Mouse (Mus musculus) gastrocnemius, postnatal 14 days (tissue): ENCODE data around the gene Kirrel2. TPM values are rescaled to one million over a fixed set of nuclear protein-coding genes. Genes with fewer than 3 reads are reported as not detected.

Experiments
- DNase-seq: peaks from one replicate; pipeline ENCODE4 v3.0.0; 2021; ENCODE audit warnings: mixed read lengths
- intact Hi-C: fragments of 180-260 bp; cut with DNase I; formaldehyde crosslinking; loops from one replicate; pipeline ENCODE4 v1.15.1; 2025; ENCODE audit warnings: low total_unique reads
- total RNA-seq, 2 experiments: library from RNA; stranded (reverse); gene quantifications; 2 replicates each; pipeline ENCODE4 v1.2.3; 2021

Kirrel2 gene
- total RNA-seq, 2 experiments from 2014 or later, result not detected

- intact Hi-C loops, result no loop called here
- peak; percentile 38 for DNase-seq
These were observed 36.2 kb downstream of the Kirrel2 start, which contains the start of gene Nfkbid for GRCm38 (mm10) chr7:30421175-30421889. TSS of gene Nfkbid (plus strand) at chr7:30421732.

DNA sequence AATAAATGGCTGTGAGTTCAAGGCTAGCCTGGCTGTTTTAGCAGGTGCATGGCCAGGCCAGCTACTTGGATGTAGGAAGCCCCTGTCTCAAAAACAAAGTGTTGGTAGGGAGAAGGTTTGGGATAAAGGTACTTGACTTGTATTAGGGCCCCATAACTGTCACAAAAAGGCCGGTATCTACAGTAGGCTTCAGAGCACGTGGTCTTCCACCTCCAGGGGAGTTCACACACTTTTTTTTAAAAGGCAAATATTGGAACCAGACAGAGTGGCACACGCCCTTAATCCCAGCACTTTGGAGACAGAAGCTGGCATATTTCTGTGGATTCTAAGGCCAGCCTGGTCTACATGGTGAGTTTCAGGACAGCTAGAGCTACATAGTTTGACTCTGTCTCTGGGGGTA lies 36.8 kb downstream of the Kirrel2 start:
- intact Hi-C loops, result no loop called here
- DNase-seq, result no peak

GRCm38 (mm10) chr7:30419561-30420499 lies 37.7 kb downstream of the Kirrel2 start, which contains the start of gene Hcst:
TSS of gene Hcst (minus strand) at chr7:30419854.
- no peak for DNase-seq
- intact Hi-C loops, result no loop called here

DNA sequence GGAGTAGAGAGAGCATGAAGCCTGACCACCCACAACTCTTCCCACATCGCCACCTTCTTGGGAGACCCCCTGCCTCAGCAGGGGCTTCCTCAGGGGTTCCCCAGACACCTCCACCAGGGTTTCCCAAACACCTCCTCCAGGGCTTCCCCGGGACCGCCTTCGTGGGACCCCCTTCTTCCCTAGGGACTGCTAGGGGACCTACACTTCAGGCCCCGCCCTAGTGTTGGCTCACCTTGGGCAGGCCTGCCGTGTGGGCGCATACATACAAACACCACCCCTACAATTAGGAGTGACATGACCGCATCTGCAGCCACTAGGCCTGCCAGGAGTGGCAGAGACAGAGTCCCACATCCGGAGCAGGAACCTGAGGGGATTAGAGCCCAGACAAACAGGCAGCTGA lies 39.6 kb downstream of the Kirrel2 start:
- DNase-seq, result no peak
- intact Hi-C loops, result no loop called here

DNA sequence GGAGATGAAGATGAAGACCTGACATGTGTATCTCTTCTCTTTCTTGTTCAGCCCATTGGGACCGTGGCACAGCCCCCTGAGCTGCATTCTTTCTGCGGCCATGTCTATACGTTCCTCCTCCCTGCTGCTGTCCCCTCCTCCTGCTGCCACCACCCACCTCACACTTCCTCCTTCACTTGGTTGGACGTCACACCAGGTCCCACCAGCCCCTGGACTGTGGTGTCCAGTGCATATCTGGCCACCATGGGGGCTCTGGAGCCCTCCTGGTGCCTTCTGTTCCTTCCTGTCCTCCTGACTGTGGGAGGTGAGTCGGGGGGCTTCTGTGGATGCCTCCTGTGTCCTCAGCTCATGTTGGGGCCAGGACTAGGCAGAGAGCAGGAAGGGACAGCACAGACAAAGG lies 43.9 kb downstream of the Kirrel2 start, which contains the start of gene Tyrobp:
Gene Tyrobp (plus strand): TSS at position 165 of the 400 bp plus-strand sequence.
- DNase-seq, result no peak
- intact Hi-C loops, result no loop called here

DNA sequence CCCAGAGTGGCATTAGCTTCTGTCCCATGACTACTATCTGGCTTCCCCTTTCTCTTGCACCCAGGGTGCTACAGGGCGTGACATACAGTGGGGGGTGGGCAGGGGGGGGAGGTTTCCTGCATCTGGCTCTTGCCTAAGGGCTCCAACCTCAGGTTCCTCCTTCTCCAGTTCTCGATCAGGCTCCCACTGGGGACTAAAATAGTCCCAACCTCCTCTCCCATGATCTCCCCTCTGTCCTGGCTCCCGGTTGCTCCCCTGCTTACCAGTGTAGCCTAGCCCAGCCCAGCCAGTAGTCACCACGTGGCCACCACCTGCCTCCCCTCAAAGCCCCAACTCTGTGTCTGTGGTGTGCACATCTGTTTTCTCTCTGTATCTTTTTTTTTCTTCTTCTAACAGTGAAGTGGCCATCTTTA lies 44.7 kb downstream of the Kirrel2 start:
- DNase-seq, result no peak
- intact Hi-C loops, result no loop called here

DNA sequence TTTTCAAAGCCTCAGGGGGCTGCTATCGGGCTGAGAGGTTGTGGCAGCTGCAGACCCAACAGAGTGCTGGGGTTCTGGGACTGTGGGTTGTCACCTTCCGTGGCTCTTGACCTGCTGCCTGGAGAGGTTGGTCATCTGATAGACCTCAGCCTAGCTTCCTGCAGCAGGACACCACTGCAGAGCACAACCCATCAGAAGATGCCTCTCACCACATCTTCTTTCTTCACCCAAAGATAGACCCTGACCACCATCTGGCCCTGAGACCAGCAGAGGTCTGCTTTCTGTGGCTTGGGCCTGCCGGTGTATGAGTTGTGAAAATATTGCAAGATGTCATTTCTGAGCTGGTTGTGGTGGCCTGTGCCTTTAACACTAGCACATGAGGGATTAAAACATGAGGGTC lies 46.5 kb downstream of the Kirrel2 start:
- intact Hi-C loops, result no loop called here
- no peak for DNase-seq

GRCm38 (mm10) chr7:30409789-30410188 lies 47.7 kb downstream of the Kirrel2 start:
- DNase-seq, result no peak
- intact Hi-C loops, result no loop called here

DNA sequence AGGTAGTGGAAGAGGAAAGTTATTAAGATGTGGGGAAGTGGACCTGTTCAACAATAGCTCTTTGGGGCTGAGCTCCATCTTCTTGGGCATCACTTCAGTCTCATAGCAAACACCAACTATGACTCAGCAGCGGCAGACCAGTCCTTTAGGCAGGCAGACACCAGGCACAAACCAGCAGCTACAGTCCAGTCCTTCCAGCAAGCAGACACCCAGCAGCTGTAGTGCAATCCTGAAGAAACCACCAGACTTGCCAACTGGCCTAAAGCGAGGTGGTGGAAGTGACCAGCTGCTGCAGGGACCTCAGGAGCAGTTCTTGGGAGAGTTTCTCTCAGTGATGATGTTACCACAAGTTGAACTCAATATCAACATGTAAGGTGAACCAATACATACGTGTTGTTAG lies 48.9 kb downstream of the Kirrel2 start:
- DNase-seq, result no peak
- intact Hi-C loops, result no loop called here

- DNase-seq, result no peak
- intact Hi-C loops, result no loop called here
These were observed 55.1 kb downstream of the Kirrel2 start for GRCm38 (mm10) chr7:30402343-30402742.

GRCm38 (mm10) chr7:30399671-30400070 lies 57.8 kb downstream of the Kirrel2 start:
- intact Hi-C loops, result no loop called here
- DNase-seq, result no peak

Other genes starting within 250 kb of the Kirrel2 start
- gene Polr2i, start 225.7 kb downstream of the Kirrel2 start, total RNA-seq, result 10 to 100 TPM; 56.0 to 61.2 TPM
- 10 to 100 TPM; 26.8 to 37.2 TPM for gene Tbcb, start 225.4 kb downstream of the Kirrel2 start, total RNA-seq
- under 1 TPM in 1 of 2 experiments, not detected in 1; 0.33 TPM for gene Ovol3, start 222.0 kb downstream of the Kirrel2 start, total RNA-seq
- gene Thap8, start 177.6 kb downstream of the Kirrel2 start, total RNA-seq, result under 1 TPM; 0.16 to 0.29 TPM
- 1 to 10 TPM; 2.9 to 3.1 TPM for gene Wdr62, start 177.3 kb downstream of the Kirrel2 start, total RNA-seq
- gene Clip3, start 166.0 kb downstream of the Kirrel2 start, total RNA-seq, result 10 to 100 TPM; 18.2 to 20.9 TPM
- 10 to 100 TPM; 16.0 to 17.4 TPM for gene Alkbh6, start 149.0 kb downstream of the Kirrel2 start, total RNA-seq
- gene Syne4, start 142.9 kb downstream of the Kirrel2 start, total RNA-seq, result 1 to 10 TPM; 1.0 to 1.1 TPM
- gene E130208F15Rik, start 135.9 kb downstream of the Kirrel2 start, total RNA-seq, result under 1 TPM; 0.51 to 0.78 TPM
- gene Sdhaf1, start 133.8 kb downstream of the Kirrel2 start, total RNA-seq, result 10 to 100 TPM in 1 of 2 experiments, 1 to 10 TPM in 1; 7.8 to 10.6 TPM
- gene Lrfn3, start 94.9 kb downstream of the Kirrel2 start, total RNA-seq, result 1 to 10 TPM; 1.5 to 1.8 TPM
- 10 to 100 TPM in 1 of 2 experiments, 1 to 10 TPM in 1; 7.8 to 10.4 TPM for gene Tyrobp, start 43.9 kb downstream of the Kirrel2 start, total RNA-seq
- gene Hcst, start 37.8 kb downstream of the Kirrel2 start, total RNA-seq, result under 1 TPM in 1 of 2 experiments, not detected in 1; 0.94 TPM
- under 1 TPM; 0.21 to 0.33 TPM for gene Nfkbid, start 36.0 kb downstream of the Kirrel2 start, total RNA-seq
- gene Aplp1, start 12.2 kb downstream of the Kirrel2 start, total RNA-seq, result 1 to 10 TPM; 1.9 to 2.3 TPM
- not detected for gene Nphs1, start 625 bp upstream of the Kirrel2 start, total RNA-seq
- not detected for gene Prodh2, start 35.9 kb upstream of the Kirrel2 start, total RNA-seq
- 1 to 10 TPM in 1 of 2 experiments, under 1 TPM in 1; 0.98 to 2.4 TPM for gene Arhgap33, start 77.4 kb upstream of the Kirrel2 start, total RNA-seq
- gene Hspb6, start 94.5 kb upstream of the Kirrel2 start, total RNA-seq, result 100 to 1,000 TPM; 455 to 476 TPM
- gene Proser3, start 94.6 kb upstream of the Kirrel2 start, total RNA-seq, result 1 to 10 TPM; 3.9 to 4.8 TPM
- gene Lin37, start 102.1 kb upstream of the Kirrel2 start, total RNA-seq, result 1 to 10 TPM; 8.4 to 9.1 TPM
- gene U2af1l4, start 105.6 kb upstream of the Kirrel2 start, total RNA-seq, result 10 to 100 TPM; 49.6 to 50.1 TPM
- 1 to 10 TPM in 1 of 2 experiments, under 1 TPM in 1; 0.74 to 1.7 TPM for gene Gm49396, start 105.7 kb upstream of the Kirrel2 start, total RNA-seq
- gene Psenen, start 105.9 kb upstream of the Kirrel2 start, total RNA-seq, result 10 to 100 TPM; 83.4 to 92.7 TPM
- gene Igflr1, start 107.7 kb upstream of the Kirrel2 start, total RNA-seq, result under 1 TPM; 0.60 to 0.88 TPM
- 10 to 100 TPM; 14.1 to 15.2 TPM for gene Kmt2b, start 131.0 kb upstream of the Kirrel2 start, total RNA-seq
- not detected for gene Zbtb32, start 141.2 kb upstream of the Kirrel2 start, total RNA-seq
- under 1 TPM; 0.14 to 0.16 TPM for gene Upk1a, start 155.2 kb upstream of the Kirrel2 start, total RNA-seq
- gene Cox6b1, start 168.5 kb upstream of the Kirrel2 start, total RNA-seq, result 1,000 to 10,000 TPM; 1,322 to 1,882 TPM
- not detected for gene Etv2, start 178.2 kb upstream of the Kirrel2 start, total RNA-seq
- 10 to 100 TPM; 35.4 to 37.3 TPM for gene Rbm42, start 192.6 kb upstream of the Kirrel2 start, total RNA-seq
- 1 to 10 TPM; 2.8 to 2.9 TPM for gene Haus5, start 207.3 kb upstream of the Kirrel2 start, total RNA-seq
- 1 to 10 TPM; 2.3 to 2.6 TPM for gene Pmis2, start 213.9 kb upstream of the Kirrel2 start, total RNA-seq
- not detected for gene 2200002J24Rik, start 241.2 kb upstream of the Kirrel2 start, total RNA-seq